Mouse (Mus musculus) frontal cortex, adult 2 months (tissue): ENCODE results near the gene Mrpl45. TPM values are rescaled to one million over a fixed set of nuclear protein-coding genes. Genes with fewer than 3 reads are reported as not detected.
"Not testable (repeated sequence)": the region's sequence is repeated elsewhere in the genome, so short reads cannot be mapped to it uniquely, and the experiment has no call there.

ENCODE experiments used
- DNase-seq, 2 experiments: peaks; one replicate each; pipeline ENCODE4 v3.0.0; 2022; ENCODE audit warnings: low spot score in 1 of 2; ENCODE audit errors: extremely low spot score in 1 of 2
- polyA plus RNA-seq: library from polyadenylated mRNA; depleted of rRNA; stranded (reverse); fragments of >200 nt; gene quantifications from 2 replicates; pipeline ENCODE4 v1.2.3, GENCODE M21; 2012

Gene Mrpl45
- polyA plus RNA-seq, 1 experiment: 28.9 TPM

- DNase-seq: peak in 1 of 2 experiments; percentile 62
Observed at GRCm38 (mm10) chr11:97289276-97290230, 26.0 kb upstream of the Mrpl45 start.

DNA sequence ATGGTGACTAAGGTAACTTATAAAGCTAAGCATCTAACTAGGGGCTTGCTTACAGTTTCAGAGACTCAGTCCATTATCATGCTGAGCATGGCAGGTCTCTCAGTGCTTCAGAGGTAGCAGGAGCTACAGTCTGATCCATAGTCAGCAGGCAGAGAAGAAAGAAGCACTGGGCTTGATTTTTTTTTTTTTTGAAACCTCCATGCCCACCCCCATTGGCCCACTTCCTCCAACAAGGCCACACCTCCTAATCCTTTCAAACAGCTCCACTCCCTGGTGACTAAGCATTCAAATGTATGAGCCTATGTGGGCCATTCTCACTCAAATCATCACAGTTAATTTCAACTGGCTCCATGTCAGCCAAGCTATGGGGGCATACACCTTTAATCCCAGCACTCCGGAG lies 22.8 kb upstream of the Mrpl45 start:
- DNase-seq: no peak

DNA sequence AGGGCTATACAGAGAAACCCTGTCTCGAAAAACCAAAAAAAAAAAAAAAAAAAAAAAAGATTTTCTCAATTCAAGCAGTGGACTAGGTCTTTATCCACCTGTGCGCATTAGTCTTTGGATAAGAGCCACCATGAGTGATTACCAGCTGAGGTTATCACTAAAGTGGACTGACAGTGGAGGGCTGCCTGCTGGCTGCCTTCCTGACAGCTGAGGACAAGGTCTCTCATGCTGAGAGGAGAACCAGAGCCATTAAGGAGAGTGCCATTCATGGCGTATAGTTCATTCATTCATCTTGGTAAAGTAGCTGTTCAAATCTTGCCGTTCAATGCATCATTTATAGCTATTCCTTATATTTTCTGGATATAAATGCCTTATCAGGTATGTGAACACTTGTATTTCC lies 19.0 kb upstream of the Mrpl45 start:
- no peak for DNase-seq

DNA sequence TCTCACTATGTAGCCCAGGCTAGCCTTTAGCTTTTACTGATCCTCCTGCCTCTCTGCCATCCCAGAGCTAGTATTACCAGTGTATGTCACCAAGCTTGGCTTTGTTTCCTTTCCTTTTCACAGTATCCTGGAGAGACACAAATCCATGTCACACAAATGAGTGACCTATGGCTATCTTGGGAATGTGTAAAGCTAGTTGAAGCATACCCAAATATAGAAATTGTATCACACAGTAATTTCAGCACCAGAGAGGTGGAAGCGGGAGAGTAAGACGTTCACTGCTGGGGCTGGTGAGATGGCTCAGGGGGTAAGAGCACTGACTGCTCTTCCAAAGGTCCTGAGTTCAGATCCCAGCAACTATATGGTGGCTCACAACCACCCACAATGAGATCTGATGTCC lies 15.6 kb upstream of the Mrpl45 start:
- no peak for DNase-seq

DNA sequence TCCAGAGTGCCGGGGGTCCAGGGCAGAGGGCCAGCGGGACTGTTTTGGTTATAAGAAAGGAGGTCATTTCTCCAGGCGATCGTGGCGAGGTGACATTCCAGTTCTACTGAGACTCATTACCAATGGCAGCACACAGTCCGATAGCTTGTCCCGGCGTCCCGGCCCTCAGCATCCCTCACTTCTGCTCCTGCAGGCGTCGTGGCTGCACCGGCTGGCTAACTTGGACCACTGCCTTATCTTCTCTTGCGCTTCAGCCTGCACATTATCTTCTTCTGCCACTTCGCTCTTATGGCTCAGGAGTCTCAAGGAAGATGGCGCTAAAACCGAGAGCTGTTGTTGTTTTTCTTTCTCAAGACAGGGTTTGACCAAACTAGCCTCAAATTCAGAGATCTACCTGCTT lies 14.1 kb upstream of the Mrpl45 start:
- DNase-seq: no peak

DNA sequence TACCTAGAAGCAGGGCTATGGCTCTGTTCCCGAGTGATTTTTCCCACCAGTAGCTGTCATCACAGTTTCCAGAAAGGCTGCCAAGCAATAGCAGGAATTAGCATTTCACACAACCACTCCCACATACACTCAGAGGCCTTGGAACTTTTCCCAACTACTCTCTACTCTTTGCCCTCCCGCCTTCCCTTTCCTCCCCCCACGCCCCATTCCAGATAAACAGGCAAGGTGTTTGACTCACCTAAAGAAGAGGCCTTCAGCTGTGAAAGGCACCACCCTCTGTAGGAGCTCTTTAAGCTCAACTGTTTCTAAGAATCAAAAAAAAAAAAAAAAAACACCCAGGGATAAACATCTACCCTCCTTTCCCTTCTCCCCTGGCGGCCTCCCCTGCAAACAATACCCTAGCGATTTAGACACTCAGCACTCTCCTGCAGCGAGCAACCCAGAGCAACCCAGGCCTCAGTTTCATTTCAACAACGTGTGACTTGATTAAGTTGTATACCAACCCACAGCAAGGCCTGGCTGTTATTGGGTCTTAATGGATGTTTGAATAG lies 13.2 kb upstream of the Mrpl45 start:
- DNase-seq: peak in 1 of 2 experiments; percentile 74

DNA sequence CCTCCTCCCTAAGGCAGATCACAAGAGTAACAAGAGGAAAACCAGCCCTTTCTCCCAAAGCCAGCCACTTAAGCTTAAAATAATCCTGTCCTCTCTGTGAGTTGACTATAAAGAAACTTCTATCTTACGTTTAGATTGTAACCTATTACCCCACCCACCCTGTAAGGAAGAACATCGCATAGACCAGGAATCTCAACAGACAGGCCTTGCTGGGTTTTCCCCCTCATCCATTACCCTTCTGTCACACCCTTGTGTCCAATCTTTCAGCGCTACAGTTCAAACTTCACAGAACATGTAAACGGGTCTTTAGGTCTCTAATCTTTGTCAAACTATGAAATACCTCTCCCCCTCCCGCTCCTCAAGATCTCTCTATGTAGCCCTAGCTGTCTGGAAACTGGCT lies 10.9 kb upstream of the Mrpl45 start:
- DNase-seq: no peak

DNA sequence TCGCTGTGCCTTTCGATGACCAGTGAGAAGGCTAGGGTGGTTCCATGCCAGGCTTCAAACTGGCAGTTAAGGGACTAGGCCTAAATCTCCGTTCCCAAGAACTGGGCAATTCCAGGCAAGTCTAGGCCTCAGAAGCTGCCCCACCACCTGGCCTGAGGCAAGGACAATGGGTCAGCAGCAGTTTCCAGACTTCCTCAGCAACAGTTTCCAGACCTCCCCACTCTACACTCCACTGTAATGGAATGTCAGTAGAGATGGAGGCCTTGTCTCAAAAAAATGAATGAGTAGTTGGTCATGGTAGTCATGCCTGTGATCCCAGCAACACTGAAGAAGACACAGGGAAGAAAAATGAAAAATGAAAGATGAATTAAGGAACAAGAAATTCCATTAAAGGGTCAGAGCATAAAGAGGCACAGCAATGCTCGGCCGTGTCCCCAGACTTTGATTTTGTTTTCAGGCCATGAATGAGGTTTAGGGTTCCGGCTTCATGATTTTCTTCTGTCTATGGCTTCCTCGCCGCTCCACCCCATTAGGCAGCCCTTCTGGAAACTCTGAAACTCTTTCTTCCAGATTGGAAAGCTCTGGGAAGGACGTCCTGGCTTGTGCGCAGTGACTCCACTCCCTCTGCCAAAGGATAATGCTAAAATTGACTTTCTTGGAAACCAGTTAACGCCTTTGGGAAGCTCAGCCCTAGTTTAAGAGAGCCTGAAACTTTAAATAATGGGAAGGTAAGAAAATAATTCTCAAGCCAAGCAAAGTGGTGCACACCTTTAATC lies 8.0 kb upstream of the Mrpl45 start:
- no peak for DNase-seq

GRCm38 (mm10) chr11:97308806-97309450 lies 6.6 kb upstream of the Mrpl45 start:
- no peak for DNase-seq

GRCm38 (mm10) chr11:97309451-97309836 lies 6.1 kb upstream of the Mrpl45 start:
- peak in 1 of 2 experiments; percentile 46 for DNase-seq

GRCm38 (mm10) chr11:97309911-97310571 lies 5.5 kb upstream of the Mrpl45 start:
- DNase-seq: peak; percentile 52 to 87

DNA sequence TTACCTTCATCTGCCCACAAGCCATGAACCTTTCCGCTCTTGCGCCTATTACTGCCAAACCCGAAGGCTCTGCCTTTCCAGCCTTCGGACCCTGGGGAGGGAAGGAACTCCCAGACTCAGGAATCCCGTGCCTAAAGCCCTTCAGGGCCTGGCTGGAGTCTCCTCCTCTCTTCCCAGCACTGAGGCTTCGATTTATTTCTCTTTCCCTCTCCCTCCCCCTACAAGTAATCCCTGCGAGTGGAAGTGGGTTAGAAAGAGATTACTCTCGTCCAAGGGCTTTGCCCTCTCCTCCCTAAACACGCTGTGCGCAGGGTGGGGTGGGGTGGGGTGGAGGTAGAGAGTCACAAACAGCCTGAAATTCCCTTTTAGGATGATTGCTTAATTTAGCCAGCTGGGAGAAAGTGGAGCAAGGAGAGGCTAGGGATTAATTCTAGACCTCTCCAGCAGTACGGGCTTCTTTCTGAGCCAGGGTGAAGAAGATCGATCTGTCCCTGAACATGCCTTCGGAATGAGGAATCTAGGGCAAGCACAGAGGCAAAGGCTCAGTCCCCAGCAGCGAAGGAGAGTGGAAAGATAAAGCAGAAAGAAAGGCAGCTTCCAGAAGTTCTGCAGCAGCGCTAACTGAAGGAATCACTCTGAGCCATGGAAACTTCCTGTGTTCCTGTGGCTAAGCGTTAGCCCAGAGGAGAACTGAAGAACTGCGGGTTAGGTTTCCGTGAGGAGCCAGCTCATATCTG lies 4.5 kb upstream of the Mrpl45 start:
- DNase-seq: peak in 1 of 2 experiments; percentile 30

GRCm38 (mm10) chr11:97312871-97313270 lies 2.6 kb upstream of the Mrpl45 start:
- not testable (repeated sequence) for DNase-seq

- DNase-seq: no peak
Observed at GRCm38 (mm10) chr11:97314110-97314509, 1.4 kb upstream of the Mrpl45 start.

- DNase-seq: no peak
Observed at GRCm38 (mm10) chr11:97314751-97315503, 589 bp upstream of the Mrpl45 start.

DNA sequence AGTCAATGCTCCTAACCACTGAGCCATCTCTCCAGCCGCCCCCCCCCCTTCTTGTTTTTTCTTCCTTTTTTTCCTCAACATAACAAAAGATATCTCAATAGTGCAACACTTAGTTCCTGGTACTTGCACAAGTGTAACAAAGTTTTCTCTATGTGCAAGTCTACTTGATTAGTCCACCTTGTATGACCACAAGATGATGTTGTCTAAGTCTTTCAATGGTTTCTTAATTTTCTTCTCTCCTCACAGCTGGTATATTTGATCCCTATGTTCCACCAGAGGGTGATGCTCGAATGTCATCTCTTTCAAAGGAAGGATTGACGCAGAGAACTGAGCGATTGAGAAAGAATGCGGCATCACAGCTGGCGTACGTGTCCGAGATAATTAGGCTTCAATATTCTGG lies 5.7 kb downstream of the Mrpl45 start:
- no peak for DNase-seq

DNA sequence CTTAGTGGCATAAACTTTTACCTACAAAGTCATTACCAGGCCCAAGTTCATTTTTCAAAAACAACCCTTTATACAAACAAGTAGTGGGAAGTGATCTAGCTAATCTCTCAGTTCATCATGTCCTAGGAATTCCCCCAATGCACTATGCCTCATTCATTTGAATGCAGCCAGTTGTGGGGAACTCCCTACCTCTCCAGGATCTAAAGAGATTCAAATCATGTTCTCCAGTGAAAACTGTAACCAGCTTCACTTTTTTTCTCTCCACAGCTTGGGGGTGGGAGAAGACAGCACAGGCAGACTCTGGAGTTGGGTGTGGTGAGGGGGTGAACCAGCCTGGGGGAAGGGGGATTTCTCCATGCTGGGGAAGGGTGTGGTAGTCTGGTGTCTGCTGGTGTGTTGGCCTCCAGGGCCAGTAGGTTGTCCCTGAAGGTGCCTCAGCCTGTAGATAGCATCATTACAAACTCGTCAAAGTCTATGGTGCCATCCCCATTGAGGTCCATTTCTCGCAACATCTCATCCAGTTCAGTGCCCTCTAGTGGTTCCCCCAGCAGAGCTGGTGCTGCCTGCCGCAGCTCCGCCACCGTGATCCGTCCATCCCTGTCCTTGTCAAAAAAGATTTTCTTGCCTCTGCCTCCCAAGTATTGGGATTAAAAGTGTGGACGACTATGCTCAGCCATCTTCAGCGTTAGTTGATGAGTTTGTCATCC lies 6.5 kb downstream of the Mrpl45 start:
- not testable (repeated sequence) for DNase-seq

GRCm38 (mm10) chr11:97325224-97325623 lies 9.7 kb downstream of the Mrpl45 start:
- no peak for DNase-seq
